Comparison of ENCODE assay signal across 32 mouse cellular contexts in genomic region chr5:45421881-45422844, GRCm38 (mm10). TPM values are rescaled to one million over a fixed set of nuclear protein-coding genes. Genes with fewer than 3 reads are reported as not detected.
DNase-seq lines count a peak whose midpoint lies in the region; ATAC-seq and TF ChIP-seq lines count a peak whose summit lies in the region.
"Had no signal": no experiment of that assay in that cellular context is flagged by ENCODE, and none has a peak within 500 bp of the region (broad histone marks: within the 10 kb centered on the region; RNA-seq: fewer than 3 reads in every experiment).

No protein-coding gene starts in this region.

- no peak overlapping the region for H3K27ac ChIP-seq in lung, embryonic 15.5 days
- H3K27ac ChIP-seq in lung, postnatal 0 days (ENCODE audit: low read length): no peak overlapping the region
- H3K27ac ChIP-seq: forebrain, embryonic 10.5 days; hindbrain, embryonic 14.5 days; limb, embryonic 13.5 days; liver, embryonic 12.5 days; midbrain, embryonic 15.5 days; neural tube, embryonic 13.5 days had no signal

- no peaks in the 10 kb centered on the region for H3K9me3 ChIP-seq in lung, embryonic 15.5 days
- H3K9me3 ChIP-seq in lung, postnatal 0 days (ENCODE audit: low read length): no peaks in the 10 kb centered on the region
- H3K9me3 ChIP-seq: liver, embryonic 12.5 days; midbrain, embryonic 15.5 days; neural tube, embryonic 13.5 days had no signal

- no peaks in the 10 kb centered on the region for H3K27me3 ChIP-seq in lung, embryonic 15.5 days
- H3K27me3 ChIP-seq in lung, postnatal 0 days (replicated peaks; ENCODE audit: insufficient read depth, low read length): no peaks in the 10 kb centered on the region
- H3K27me3 ChIP-seq: limb, embryonic 13.5 days; liver, embryonic 12.5 days; midbrain, embryonic 15.5 days; neural tube, embryonic 13.5 days had no signal

- TF ChIP-seq EP300 in lung, postnatal 0 days (IDR thresholded peaks at IDR 0.05): no peak

- H3K4me2 ChIP-seq in lung, embryonic 15.5 days: no peak overlapping the region
- no peak overlapping the region for H3K4me2 ChIP-seq in lung, postnatal 0 days (replicated peaks; ENCODE audit: low read depth, low read length)
- H3K4me2 ChIP-seq: hindbrain, embryonic 14.5 days; limb, embryonic 13.5 days; liver, embryonic 12.5 days; midbrain, embryonic 15.5 days; neural tube, embryonic 13.5 days had no signal

- 40% methylated on average over 12 of the region's 12 CpGs for WGBS in lung, embryonic 15.5 days
- 55% methylated on average over 12 of the region's 12 CpGs for WGBS in lung, postnatal 0 days

- no peak for TF ChIP-seq CTCF in lung, postnatal 0 days (IDR thresholded peaks at IDR 0.05)

- no peak for DNase-seq in lung, postnatal 0 days (ENCODE audit: low spot score)
- peak; percentile 47 for DNase-seq in R1 (ENCODE audit: low read depth, low spot score)
- DNase-seq in embryo, embryonic 9.5 days (ENCODE audit: extremely low spot score): peak; percentile 13
- DNase-seq in kidney, adult 11 months: no peak
- DNase-seq: adrenal gland, postnatal 36 days; cerebellum, postnatal 10 days; forebrain, postnatal 0 days; gastrocnemius, postnatal 36 days; kidney, postnatal 25 days; layer of hippocampus, postnatal 36 days; lung, adult 18-20 months; retina, postnatal 1 day; right cerebral cortex, postnatal 25 days; spleen, adult 18-20 months had no signal

- H3K4me3 ChIP-seq in lung, embryonic 15.5 days: no peak overlapping the region
- H3K4me3 ChIP-seq in lung, postnatal 0 days (ENCODE audit: low read depth, low read length): no peak overlapping the region
- H3K4me3 ChIP-seq: forebrain, embryonic 10.5 days; limb, embryonic 13.5 days; liver, embryonic 12.5 days; midbrain, embryonic 15.5 days; neural tube, embryonic 13.5 days had no signal

- ATAC-seq in lung, embryonic 15.5 days (ENCODE audit: borderline replicate concordance, extremely low read depth, low FRiP score, low TSS enrichment): peak; percentile 43; the same call in 1 of the 2 replicates
- ATAC-seq in lung, postnatal 0 days: no peak
- peak; percentile 34; the same call in 1 of the 2 replicates for ATAC-seq in megakaryocyte-erythroid progenitor cell, adult 5-6 weeks (replicated peaks; ENCODE audit: low FRiP score, low TSS enrichment, poor library complexity, severe bottlenecking)
- ATAC-seq in CD4-positive, CD25-positive, alpha-beta regulatory T cell, adult 4 months: no peak
- ATAC-seq: forebrain, postnatal 0 days; intestine, embryonic 16.5 days; liver, embryonic 12.5 days; midbrain, embryonic 15.5 days had no signal

- H3K36me3 ChIP-seq in lung, embryonic 15.5 days: no peaks in the 10 kb centered on the region
- no peaks in the 10 kb centered on the region for H3K36me3 ChIP-seq in lung, postnatal 0 days (ENCODE audit: insufficient read depth, low read length)
- H3K36me3 ChIP-seq: forebrain, embryonic 10.5 days; liver, embryonic 12.5 days; midbrain, embryonic 15.5 days; neural tube, embryonic 13.5 days had no signal

- no peaks in the 10 kb centered on the region for H3K4me1 ChIP-seq in lung, embryonic 15.5 days
- no peaks in the 10 kb centered on the region for H3K4me1 ChIP-seq in lung, postnatal 0 days (ENCODE audit: insufficient read depth, low read depth, low read length)
- H3K4me1 ChIP-seq: liver, embryonic 12.5 days; neural tube, embryonic 13.5 days had no signal

- no peak overlapping the region for H3K9ac ChIP-seq in lung, embryonic 15.5 days
- H3K9ac ChIP-seq in lung, postnatal 0 days (replicated peaks; ENCODE audit: low read depth): no peak overlapping the region
- H3K9ac ChIP-seq: forebrain, postnatal 0 days; hindbrain, embryonic 14.5 days; limb, embryonic 13.5 days; liver, embryonic 12.5 days; midbrain, embryonic 15.5 days; neural tube, embryonic 13.5 days had no signal

RNA-seq across cellular contexts. Expression of gene Qdpr, which starts 27.9 kb away (rescaled TPM):
- 136 TPM in 2 replicates for polyA plus RNA-seq in lung, embryonic 15.5 days (2015; fragmentation: Nextera tagmentation; extraction: Ambion mirVana)
- 83.5 and 85.3 TPM in 2 replicates for polyA plus RNA-seq in lung, postnatal 0 days (2015; fragmentation: Nextera tagmentation; extraction: Ambion mirVana)
- 143 and 172 TPM in 2 replicates for total RNA-seq in megakaryocyte-erythroid progenitor cell, adult 5-6 weeks (2014; fragmentation: Nextera tagmentation)
- total RNA-seq in megakaryocyte-erythroid progenitor cell, adult 5-6 weeks (2017): 46.2 and 80.7 TPM in 2 replicates
- 10 to 100 TPM; 51.4 to 58.5 TPM for polyA plus RNA-seq in CD4-positive, CD25-positive, alpha-beta regulatory T cell, adult 4 months (2017; shearing (Covaris generic))

RNA-seq across cellular contexts. Expression of gene Clrn2, which starts 31.4 kb away (rescaled TPM):
- not detected in 2 replicates for polyA plus RNA-seq in lung, embryonic 15.5 days (2015; fragmentation: Nextera tagmentation; extraction: Ambion mirVana)
- not detected in 2 replicates for polyA plus RNA-seq in lung, postnatal 0 days (2015; fragmentation: Nextera tagmentation; extraction: Ambion mirVana)
- not detected in 2 replicates for total RNA-seq in megakaryocyte-erythroid progenitor cell, adult 5-6 weeks (2014; fragmentation: Nextera tagmentation)
- not detected in 2 replicates for total RNA-seq in megakaryocyte-erythroid progenitor cell, adult 5-6 weeks (2017)
- polyA plus RNA-seq in CD4-positive, CD25-positive, alpha-beta regulatory T cell, adult 4 months (2017; shearing (Covaris generic)): not detected
- total RNA-seq: adrenal gland, adult 18-20 months; adrenal gland, postnatal 36 days; forebrain, postnatal 0 days; gastrocnemius, adult 18-20 months; gastrocnemius, postnatal 36 days; heart, adult 8-10 months; heart, postnatal 25 days had no signal
- polyA plus RNA-seq: forebrain, postnatal 0 days; heart, embryonic 14.5 days; intestine, embryonic 16.5 days; kidney, embryonic 14.5 days; limb, embryonic 13.5 days; liver, embryonic 12.5 days; thymus, postnatal 0 days; urinary bladder, adult 2 months had no signal

Comparison
In these comparisons a context has a peak if more than half of its experiments do, and no peak if none do; other contexts are left out.
1. ATAC-seq: peak in lung, embryonic 15.5 days (single experiment) and megakaryocyte-erythroid progenitor cell, adult 5-6 weeks (single experiment); none in lung, postnatal 0 days (single experiment) and CD4-positive, CD25-positive, alpha-beta regulatory T cell, adult 4 months (single experiment).
2. DNase-seq: peak in R1 (single experiment) and embryo, embryonic 9.5 days (single experiment); none in lung, postnatal 0 days (single experiment) and kidney, adult 11 months (single experiment).